Mouse (Mus musculus): ENCODE measurements around the gene Tmem238l. TPM values are rescaled to one million over a fixed set of nuclear protein-coding genes. Genes with fewer than 3 reads are reported as not detected.

Gene Tmem238l
- total RNA-seq, 4 experiments from 2014 or later = not detected

Other genes starting within 250 kb of the Tmem238l start
- gene Pirt, start 44.7 kb upstream of the Tmem238l start, total RNA-seq (2022) = 1 to 10 TPM; 4.0 to 6.4 (median 6.1) TPM
- gene Tmem220, start 68.5 kb downstream of the Tmem238l start, total RNA-seq (2022) = 1 to 10 TPM; 1.6 to 2.6 (median 2.0) TPM
- 10 to 100 TPM in 3 of 4 experiments, 1 to 10 TPM in 1; 9.8 to 13.1 (median 11.5) TPM for gene Adprm, start 96.0 kb downstream of the Tmem238l start, total RNA-seq (2022)
- gene Sco1, start 96.0 kb downstream of the Tmem238l start, total RNA-seq (2022) = 10 to 100 TPM; 20.7 to 25.9 (median 23.3) TPM
- under 1 TPM in 2 of 4 experiments, not detected in 2; 0.03 TPM for gene Myh3, start 121.7 kb downstream of the Tmem238l start, total RNA-seq (2022)
- gene Myh2, start 214.4 kb downstream of the Tmem238l start, total RNA-seq (2022) = under 1 TPM; 0.29 to 0.47 (median 0.35) TPM
- gene Myh1, start 243.4 kb downstream of the Tmem238l start, total RNA-seq (2022) = 1 to 10 TPM in 1 of 4 experiments, under 1 TPM in 3; 0.29 to 1.2 (median 0.54) TPM